Mouse (Mus musculus) testis, adult 10 weeks (tissue): ENCODE measurements around the gene Bdkrb2. TPM values are rescaled to one million over a fixed set of nuclear protein-coding genes. Genes with fewer than 3 reads are reported as not detected.

ENCODE experiments used
- polyA plus RNA-seq: library from polyadenylated mRNA; stranded (reverse); fragments of 350-450 nt; fragmentation: Illumina TruSeq; extraction: RNeasy Lipid Tissue Mini Kit (QIAGEN cat#74804); gene quantifications from one replicate; pipeline ENCODE4 v1.2.3, GENCODE M21; 2014; ENCODE audit warnings: low read depth, low replicate concordance

Bdkrb2 gene
- 0.34 TPM for polyA plus RNA-seq

GRCm38 (mm10) chr12:105562936-105563680, at the start of gene Bdkrb2:
Bdkrb2 (plus strand) TSS chr12:105563226.

GRCm38 (mm10) chr12:105602581-105603210, 39.7 kb downstream of the Bdkrb2 start, which contains the start of gene Bdkrb1:
Bdkrb1 (plus strand) TSS chr12:105603085.

Other genes with a start within 250 kb of the Bdkrb2 start
- gene Tunar, start 229.4 kb upstream of the Bdkrb2 start, polyA plus RNA-seq: not detected
- 0.55 TPM for gene D430019H16Rik, start 109.4 kb upstream of the Bdkrb2 start, polyA plus RNA-seq
- gene Bdkrb1, start 39.9 kb downstream of the Bdkrb2 start, polyA plus RNA-seq: not detected
- gene Gskip, start 121.6 kb downstream of the Bdkrb2 start, polyA plus RNA-seq: 13.8 TPM
- 16.4 TPM for gene Atg2b, start 122.0 kb downstream of the Bdkrb2 start, polyA plus RNA-seq
- 53.2 TPM for gene Ak7, start 142.8 kb downstream of the Bdkrb2 start, polyA plus RNA-seq
- 364 TPM for gene Papola, start 221.5 kb downstream of the Bdkrb2 start, polyA plus RNA-seq